Mouse (Mus musculus) layer of hippocampus, postnatal 36 days (tissue): ENCODE measurements around the gene Fubp1. TPM values are rescaled to one million over a fixed set of nuclear protein-coding genes. Genes with fewer than 3 reads are reported as not detected.
"Not testable (repeated sequence)": the region's sequence is repeated elsewhere in the genome, so short reads cannot be mapped to it uniquely, and the experiment has no call there.

Source experiments
- DNase-seq, 2 experiments: peaks; one replicate each; pipeline ENCODE4 v3.0.0; 2022
- total RNA-seq, 2 experiments: library from RNA; stranded (reverse); gene quantifications; 2 replicates each; pipeline ENCODE4 v1.2.3; 2021

Gene Fubp1
- total RNA-seq, 2 experiments from 2014 or later: 124 to 143 TPM

DNA sequence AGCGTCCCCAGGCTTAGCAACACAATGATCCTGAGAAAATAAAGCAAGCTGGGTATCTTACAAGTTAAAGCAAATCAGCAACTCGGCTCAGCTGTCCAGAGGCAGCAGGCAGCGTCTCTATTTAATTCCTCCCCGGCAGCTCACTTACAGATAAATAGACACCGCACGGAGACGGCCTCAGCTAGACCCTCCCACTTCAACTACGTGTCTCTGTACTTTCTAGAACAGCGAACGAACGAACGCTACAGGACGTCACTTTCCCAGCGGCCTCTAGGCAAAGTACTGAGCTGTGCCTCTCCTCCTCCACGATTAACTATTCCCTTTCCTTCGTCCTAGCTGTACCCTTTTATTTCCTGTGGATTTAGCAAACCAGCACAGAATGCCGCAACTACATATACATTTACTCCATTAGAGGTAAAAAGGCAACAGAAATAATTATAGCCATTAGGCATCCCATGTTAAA lies 16.6 kb upstream of the Fubp1 start:
- peak; percentile 85 to 86 for DNase-seq

- not testable (repeated sequence) for DNase-seq
These were observed 13.0 kb upstream of the Fubp1 start for GRCm38 (mm10) chr3:152197246-152197645.

DNA sequence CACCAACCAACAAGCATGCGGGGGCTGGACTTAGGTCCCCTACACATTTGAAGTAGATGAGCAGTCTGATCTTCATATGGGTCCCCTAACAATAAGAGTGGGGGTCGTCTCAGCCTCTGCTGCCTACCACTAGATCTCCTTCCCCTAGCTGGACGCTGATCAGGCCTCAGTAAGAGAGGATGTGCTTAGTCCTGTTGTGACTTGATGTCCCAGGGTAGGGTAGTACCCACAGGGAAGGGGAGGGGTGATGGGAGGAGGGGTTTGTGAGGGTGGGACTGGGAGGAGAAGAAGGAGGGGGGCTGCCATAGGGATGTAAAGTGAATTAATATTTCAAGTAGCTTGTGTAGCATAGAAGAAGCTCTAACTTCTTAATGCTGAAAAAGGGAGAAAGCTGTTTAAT lies 11.1 kb upstream of the Fubp1 start:
- no peak for DNase-seq

DNA sequence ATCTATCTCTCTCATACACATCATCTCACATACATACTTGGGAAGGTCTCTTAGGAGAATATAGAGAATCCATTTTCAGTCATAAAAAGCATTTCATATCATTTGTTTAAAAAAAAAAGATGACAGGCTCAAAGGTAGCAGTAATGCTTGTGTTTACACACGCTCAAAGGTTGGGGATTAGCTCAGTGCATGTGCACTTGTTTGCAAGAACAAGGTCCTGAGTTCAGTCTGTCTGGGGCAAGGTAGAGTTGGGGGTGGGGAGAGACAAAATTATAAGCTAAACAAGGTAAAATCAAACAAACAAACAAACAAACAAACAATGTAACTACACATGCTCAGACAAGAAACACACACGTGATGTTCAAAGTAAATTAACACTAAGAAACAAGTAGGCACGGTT lies 9.0 kb upstream of the Fubp1 start:
- DNase-seq: no peak

- no peak for DNase-seq
These were observed 8.6 kb upstream of the Fubp1 start for GRCm38 (mm10) chr3:152201651-152202050.

DNA sequence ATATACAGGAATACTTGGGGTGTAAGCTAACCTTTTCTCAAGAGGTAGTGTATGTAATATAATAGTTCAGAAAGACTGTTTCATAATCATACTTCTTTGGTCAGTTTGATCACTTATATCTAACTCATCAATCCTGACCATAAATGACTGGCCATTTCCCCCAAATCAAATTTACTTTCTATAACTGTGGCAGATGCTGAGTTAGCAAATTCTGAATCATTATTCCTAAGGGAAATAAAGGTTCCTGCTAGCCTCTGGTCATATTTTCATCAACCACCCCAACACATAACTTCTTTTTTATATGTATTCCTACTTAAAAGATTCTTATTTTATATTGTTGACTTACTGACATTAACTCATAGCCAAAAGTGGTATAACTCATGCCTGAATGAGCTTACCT lies 7.3 kb upstream of the Fubp1 start:
- DNase-seq: no peak

DNA sequence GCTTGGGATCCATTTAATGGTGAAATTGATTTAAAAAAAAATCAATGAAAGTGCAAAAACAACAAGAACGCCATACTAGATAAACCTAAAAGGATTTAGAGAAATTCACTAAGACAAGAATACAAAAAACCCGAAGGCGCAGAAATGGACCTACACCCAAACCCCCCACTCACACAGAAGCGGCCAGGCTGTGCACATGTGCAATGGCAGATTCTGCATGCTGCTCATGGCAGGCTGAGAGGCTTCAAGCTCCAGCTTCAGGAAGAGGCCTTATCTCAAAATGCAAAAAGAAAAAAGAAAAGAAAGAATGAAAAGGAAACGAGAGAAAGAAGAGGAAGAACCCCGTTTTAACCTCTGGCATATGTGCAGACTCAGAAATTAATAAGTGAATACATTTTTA lies 6.8 kb upstream of the Fubp1 start:
- DNase-seq: no peak

GRCm38 (mm10) chr3:152203996-152204395 lies 6.2 kb upstream of the Fubp1 start:
- DNase-seq: no peak

DNA sequence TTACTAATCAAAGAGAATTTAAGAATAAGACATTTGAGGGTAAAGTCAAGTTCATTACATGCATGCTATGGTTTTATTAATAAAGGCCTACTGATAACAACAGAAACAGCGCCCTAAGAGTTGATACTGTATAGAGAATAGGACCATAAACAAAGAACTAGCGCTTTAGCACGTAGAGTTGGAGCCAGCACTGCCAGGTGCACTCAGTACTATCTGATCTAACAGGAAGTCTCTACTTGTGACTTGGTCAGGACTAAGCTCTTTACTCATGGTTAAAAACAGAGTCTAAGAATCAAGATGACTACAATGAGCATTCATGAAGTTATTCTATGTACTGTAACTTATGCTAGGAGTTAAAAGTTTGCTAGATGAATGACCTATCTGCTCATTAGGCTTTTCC lies 5.6 kb upstream of the Fubp1 start:
- DNase-seq: no peak

DNA sequence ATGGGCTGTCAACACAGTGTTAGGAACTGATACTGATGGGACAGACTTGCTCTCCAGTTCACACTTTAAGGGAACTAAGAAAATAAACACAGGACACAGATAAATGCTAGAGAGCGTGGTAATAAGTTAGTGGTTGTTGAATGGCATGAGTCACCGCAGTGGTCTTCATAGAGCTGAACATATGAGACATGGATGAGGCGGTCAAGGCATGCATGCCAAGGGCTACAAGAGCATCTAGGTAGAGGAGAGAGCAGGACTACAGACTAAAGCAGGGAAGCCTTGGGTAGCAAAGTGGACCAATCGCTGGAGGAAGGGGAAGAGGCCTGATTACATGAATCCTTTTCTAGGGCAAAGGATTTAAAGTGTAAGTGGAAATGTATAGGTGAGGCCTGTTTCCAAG lies 3.1 kb upstream of the Fubp1 start:
- no peak for DNase-seq

- no peak for DNase-seq
These were observed 1.9 kb upstream of the Fubp1 start for GRCm38 (mm10) chr3:152208096-152208885.

GRCm38 (mm10) chr3:152209177-152209966 lies 850 bp upstream of the Fubp1 start:
- DNase-seq: no peak

GRCm38 (mm10) chr3:152210728-152211391 lies 638 bp downstream of the Fubp1 start:
- peak; percentile 65 to 75 for DNase-seq

GRCm38 (mm10) chr3:152211731-152212279 lies 1.6 kb downstream of the Fubp1 start:
- no peak for DNase-seq

GRCm38 (mm10) chr3:152213416-152213815 lies 3.2 kb downstream of the Fubp1 start:
- DNase-seq: no peak

DNA sequence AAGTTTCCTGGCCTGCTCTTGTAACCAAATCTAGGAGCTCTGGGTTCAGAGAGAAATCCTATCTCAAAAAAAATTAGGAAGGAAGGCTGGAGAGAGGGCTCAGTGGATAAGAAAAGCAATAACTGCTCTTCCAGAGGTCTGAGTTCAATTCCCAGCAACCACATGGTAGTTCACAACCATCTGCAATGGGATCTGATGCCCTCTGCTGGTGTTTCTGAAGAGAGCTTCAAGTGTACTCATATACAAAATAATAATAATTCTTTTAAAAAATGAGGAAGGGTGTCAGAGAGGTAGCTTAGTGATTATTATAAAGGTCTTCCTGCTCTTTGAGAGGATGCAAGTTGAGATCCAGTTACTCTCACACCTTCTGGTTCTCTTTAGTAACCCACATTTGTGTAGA lies 14.7 kb downstream of the Fubp1 start:
- DNase-seq: no peak

- no peak for DNase-seq
These were observed 15.7 kb downstream of the Fubp1 start for GRCm38 (mm10) chr3:152225906-152226305.

DNA sequence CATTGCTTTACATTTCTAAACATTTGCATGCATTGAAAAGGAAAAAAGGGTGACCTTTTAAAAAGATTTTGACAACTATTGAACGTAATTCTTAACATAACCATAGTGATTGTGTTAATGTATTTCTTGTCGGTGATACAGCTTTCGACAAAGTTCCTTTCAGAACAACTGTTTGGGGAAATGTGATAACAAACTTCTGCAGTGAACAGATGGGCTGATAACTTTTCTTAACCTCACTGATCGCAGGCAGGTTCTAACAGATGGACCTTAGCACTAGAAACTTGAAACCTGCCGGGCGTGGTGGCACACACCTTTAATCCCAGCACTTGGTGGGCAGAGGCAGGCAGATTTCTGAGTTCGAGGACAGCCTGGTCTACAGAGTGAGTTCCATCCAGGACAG lies 18.6 kb downstream of the Fubp1 start:
- no peak for DNase-seq

DNA sequence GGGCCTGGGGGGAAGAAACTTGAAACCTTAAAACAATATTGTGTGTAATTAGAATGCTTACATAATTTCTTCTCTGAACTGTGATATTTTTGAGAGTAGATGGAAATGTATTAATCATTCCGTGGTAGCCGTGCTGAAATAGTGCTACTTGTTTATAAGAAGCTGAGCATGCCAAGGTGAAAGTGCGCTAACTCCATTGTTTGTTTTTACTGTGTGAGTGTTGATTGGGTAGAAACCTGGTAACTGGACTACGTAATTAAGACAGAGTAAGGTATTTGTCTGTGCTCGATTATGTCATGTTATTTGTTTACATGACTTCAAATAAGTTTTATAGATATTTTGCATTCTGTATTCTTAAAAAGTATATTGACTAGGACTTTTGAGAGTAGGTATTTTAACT lies 19.0 kb downstream of the Fubp1 start:
- no peak for DNase-seq

DNA sequence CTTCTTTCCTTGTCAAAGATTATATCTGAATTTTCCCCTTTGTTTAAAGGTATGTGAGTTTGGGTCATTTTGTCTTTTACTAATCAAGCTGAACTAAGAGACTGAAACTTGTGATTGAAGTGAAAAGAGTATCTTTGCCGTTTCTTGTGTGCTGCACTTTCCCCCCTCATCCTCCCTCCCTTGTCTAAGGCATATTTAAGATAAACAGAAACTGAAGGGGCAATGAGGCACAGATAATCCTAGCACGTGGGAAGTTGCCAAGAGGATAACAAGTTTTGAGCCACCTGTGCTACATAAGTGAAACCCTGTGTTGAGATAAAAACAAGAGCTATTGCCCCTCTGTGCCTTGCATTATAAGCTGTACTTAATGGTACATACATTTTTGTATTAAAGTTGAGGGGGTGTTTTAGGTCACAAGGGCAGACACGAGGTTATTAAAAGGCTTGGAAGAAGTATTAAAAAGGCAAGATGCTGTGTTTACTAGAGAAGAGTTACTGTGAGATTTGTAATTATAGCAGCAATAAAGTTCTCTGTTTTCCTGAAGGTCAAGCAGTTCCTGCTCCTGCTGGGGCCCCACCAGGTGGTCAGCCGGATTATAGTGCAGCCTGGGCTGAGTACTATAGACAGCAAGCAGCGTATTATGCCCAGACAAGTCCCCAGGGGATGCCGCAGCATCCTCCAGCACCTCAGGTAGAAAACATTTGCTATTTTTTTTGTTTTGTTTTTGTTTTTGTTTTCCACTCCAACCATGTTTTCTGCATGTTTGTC lies 21.3 kb downstream of the Fubp1 start:
- DNase-seq: no peak

DNA sequence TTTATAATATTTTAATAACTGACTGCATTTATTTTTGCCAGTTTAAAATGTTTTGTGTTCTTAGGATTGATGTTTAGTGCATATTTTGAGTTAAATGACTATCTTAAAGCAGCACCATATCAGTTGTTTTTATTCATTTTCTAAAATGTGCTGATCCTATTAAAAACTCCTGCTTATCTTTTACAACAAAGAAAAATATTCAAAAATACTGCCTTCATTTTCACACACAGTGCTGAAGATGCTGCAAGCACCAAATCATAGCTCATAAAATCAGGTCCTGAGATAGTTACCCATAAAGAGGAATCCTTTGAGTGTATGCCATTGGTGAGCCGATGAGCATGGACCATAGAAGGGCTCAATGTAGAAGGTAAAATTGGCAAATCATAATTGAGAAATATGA lies 25.0 kb downstream of the Fubp1 start:
- DNase-seq: no peak

- no peak for DNase-seq
These were observed 25.6 kb downstream of the Fubp1 start for GRCm38 (mm10) chr3:152235805-152236204.
